ENCODE assay signal across 15 mouse cellular contexts in genomic region chr17:86436583-86437370, GRCm38 (mm10).
A peak's percentile ranks its signal among the peaks of the same experiment; 100 is the strongest.
DNase-seq lines count a peak whose midpoint lies in the region; TF ChIP-seq lines count a peak whose summit lies in the region.
"Had no signal": no experiment of that assay in that cellular context is flagged by ENCODE, and none has a peak within 500 bp of the region (broad histone marks: within the 10 kb centered on the region; RNA-seq: fewer than 3 reads in every experiment).

No protein-coding gene starts in this region.

- peak overlapping the region; percentile 44 for H3K4me3 ChIP-seq in heart, adult 2 months
- H3K4me3 ChIP-seq in lung, adult 2 months (replicated peaks; ENCODE audit: extremely low read depth, low read depth, low read length): no peak overlapping the region
- H3K4me3 ChIP-seq in cortical plate, adult 2 months (ENCODE audit: insufficient read depth, low read length): no peak overlapping the region
- H3K4me3 ChIP-seq in small intestine, adult 2 months (ENCODE audit: low read depth, low read length): no peak overlapping the region
- H3K4me3 ChIP-seq: hindbrain, embryonic 13.5 days; limb, embryonic 12.5 days; neural tube, embryonic 13.5 days had no signal

- H3K36me3 ChIP-seq in heart, adult 2 months (ENCODE audit: control insufficient read depth, insufficient read depth, low read length): no peaks in the 10 kb centered on the region
- no peaks in the 10 kb centered on the region for H3K36me3 ChIP-seq in small intestine, adult 2 months (ENCODE audit: control insufficient read depth, insufficient read depth, low read length)
- H3K36me3 ChIP-seq: hindbrain, embryonic 13.5 days; limb, embryonic 12.5 days; neural tube, embryonic 13.5 days had no signal

- H3K27me3 ChIP-seq in heart, adult 2 months (ENCODE audit: control insufficient read depth, insufficient read depth, low read length): no peaks in the 10 kb centered on the region
- H3K27me3 ChIP-seq in small intestine, adult 2 months (ENCODE audit: control insufficient read depth, insufficient read depth, low read length): no peaks in the 10 kb centered on the region
- H3K27me3 ChIP-seq: hindbrain, embryonic 13.5 days; limb, embryonic 12.5 days; neural tube, embryonic 13.5 days had no signal

- H3K27ac ChIP-seq in heart, adult 2 months: peak overlapping the region; percentile 90
- peak overlapping the region; percentile 92 for H3K27ac ChIP-seq in cortical plate, adult 2 months (ENCODE audit: insufficient read depth, low read length)
- peak overlapping the region; percentile 34; the same call in 1 of the 2 replicates for H3K27ac ChIP-seq in small intestine, adult 2 months (ENCODE audit: insufficient read depth, low read depth, low read length)
- H3K27ac ChIP-seq: hindbrain, embryonic 13.5 days; limb, embryonic 12.5 days; neural tube, embryonic 13.5 days had no signal

- no peaks in the 10 kb centered on the region for H3K79me2 ChIP-seq in heart, adult 2 months (replicated peaks; ENCODE audit: control insufficient read depth, insufficient read depth, low read length)

- no peak for TF ChIP-seq EP300 in heart, adult 2 months (IDR thresholded peaks at IDR 0.05; ENCODE audit: insufficient read depth, low read depth, low read length)

- WGBS in heart, adult 2 months: 68% methylated on average over 12 of the region's 12 CpGs
- WGBS in lung, adult 2 months: 69% methylated on average over 12 of the region's 12 CpGs
- 74% methylated on average over 12 of the region's 12 CpGs for WGBS in small intestine, adult 2 months

- H3K4me1 ChIP-seq in heart, adult 2 months (ENCODE audit: control insufficient read depth, insufficient read depth, low read length): peaks cover 18% of the 10 kb centered on the region
- peaks cover 6% of the 10 kb centered on the region for H3K4me1 ChIP-seq in lung, adult 2 months (ENCODE audit: control insufficient read depth, insufficient read depth, low read length)
- peaks cover 24% of the 10 kb centered on the region for H3K4me1 ChIP-seq in cortical plate, adult 2 months (ENCODE audit: control insufficient read depth, insufficient read depth, low read length)
- H3K4me1 ChIP-seq in small intestine, adult 2 months (ENCODE audit: control insufficient read depth, insufficient read depth, insufficient read length, low read length): peaks cover 45% of the 10 kb centered on the region
- H3K4me1 ChIP-seq: hindbrain, embryonic 13.5 days; limb, embryonic 12.5 days had no signal

- intact Hi-C loops in heart, adult 2 months (cut with DNase I): loop anchor here (5.0 kb wide), 1 partner anchor 69 kb away; no protein-coding TSS in a partner anchor
- intact Hi-C loops in heart, postnatal 25 days (cut with DNase I): no loop called here

- TF ChIP-seq CTCF in heart, adult 2 months (IDR thresholded peaks at IDR 0.05): no peak
- TF ChIP-seq CTCF in lung, adult 2 months (IDR thresholded peaks at IDR 0.05; ENCODE audit: insufficient read depth, low read length): no peak
- no peak for TF ChIP-seq CTCF in cortical plate, adult 2 months (IDR thresholded peaks at IDR 0.05; ENCODE audit: extremely low read depth, insufficient read depth, low read length)
- no peak for TF ChIP-seq CTCF in small intestine, adult 2 months (IDR thresholded peaks at IDR 0.05; ENCODE audit: extremely low read depth, insufficient read length, insufficient replicate concordance, low read depth, low read length)

- DNase-seq in heart, adult 2 months: no peak
- DNase-seq in heart, postnatal 25 days (ENCODE audit: low spot score): no peak
- peak; percentile 35 for DNase-seq in lung, adult 2 months
- DNase-seq in lung, postnatal 10 days: no peak
- DNase-seq in right cerebral cortex, postnatal 10 days (ENCODE audit: low spot score in 2 of 2): no peak
- no peak for DNase-seq in embryo, embryonic 10 days (ENCODE audit: low spot score)
- DNase-seq: kidney, adult 18-20 months; lung, embryonic 14.5 days; midbrain, embryonic 14.5 days; right cerebral cortex, postnatal 4 days had no signal

- TF ChIP-seq POLR2A in heart, adult 2 months (IDR thresholded peaks at IDR 0.05; ENCODE audit: insufficient read depth, low read depth, low read length): no peak
- no peak for TF ChIP-seq POLR2A in lung, adult 2 months (IDR thresholded peaks at IDR 0.05; ENCODE audit: borderline replicate concordance, extremely low read depth, low read depth, low read length)
- TF ChIP-seq POLR2A in cortical plate, adult 2 months (IDR thresholded peaks at IDR 0.05; ENCODE audit: extremely low read depth, insufficient read depth, low read length): no peak
- no peak for TF ChIP-seq POLR2A in small intestine, adult 2 months (IDR thresholded peaks at IDR 0.05; ENCODE audit: low read depth, low read length)

- peak overlapping the region; percentile 4; the same call in 1 of the 2 replicates for H3K9ac ChIP-seq in heart, adult 2 months (ENCODE audit: low read depth, low read length)
- H3K9ac ChIP-seq: hindbrain, embryonic 13.5 days; limb, embryonic 12.5 days; lung, embryonic 14.5 days; neural tube, embryonic 13.5 days had no signal

Comparison
In these comparisons a context has a peak if more than half of its experiments do, and no peak if none do; other contexts are left out.
1. H3K27ac ChIP-seq: peak in every context shown above with its lines; median percentile 92 in cortical plate, adult 2 months; 90 in heart, adult 2 months; 34 in small intestine, adult 2 months.